ENCODE assay signal across 9 mouse cellular contexts in genomic region chr8:48776081-48776480, GRCm38 (mm10).
A peak's percentile ranks its signal among the peaks of the same experiment; 100 is the strongest.
DNase-seq lines count a peak whose midpoint lies in the region; ATAC-seq lines count a peak whose summit lies in the region.
"Had no signal": no experiment of that assay in that cellular context is flagged by ENCODE, and none has a peak within 500 bp of the region (broad histone marks: within the 10 kb centered on the region; RNA-seq: fewer than 3 reads in every experiment).

No protein-coding gene starts in this region.

- ATAC-seq in heart, embryonic 15.5 days (replicated peaks; ENCODE audit: insufficient number of reproducible peaks, insufficient read depth, low FRiP score, low read depth): no peak
- peak; percentile 82; the same call in 1 of the 2 replicates for ATAC-seq in midbrain, embryonic 15.5 days (replicated peaks)

- intact Hi-C loops in left cerebral cortex, postnatal 25 days (cut with DNase I): no loop called here

- H3K27me3 ChIP-seq in heart, embryonic 15.5 days: peaks cover 87% of the 10 kb centered on the region
- no peaks in the 10 kb centered on the region for H3K27me3 ChIP-seq in midbrain, embryonic 15.5 days (replicated peaks)

- H3K36me3 ChIP-seq in heart, embryonic 15.5 days: no peaks in the 10 kb centered on the region
- H3K36me3 ChIP-seq in midbrain, embryonic 15.5 days (replicated peaks): no peaks in the 10 kb centered on the region

- WGBS in heart, embryonic 15.5 days: 38% methylated on average over 9 of the region's 9 CpGs
- 26% methylated on average over 9 of the region's 9 CpGs for WGBS in midbrain, embryonic 15.5 days

- DNase-seq in heart, adult 8-10 months (ENCODE audit: low spot score): no peak
- peak; percentile 58 for DNase-seq in embryo, embryonic 10.5 days (ENCODE audit: low spot score)
- peak; percentile 35 for DNase-seq in forelimb bud, embryonic 11.5 days (ENCODE audit: low read depth, low spot score)
- no peak for DNase-seq in c-Kit-positive CD71-positive TER-119-positive erythroid progenitor cells, embryonic 14.5 days (ENCODE audit: low spot score)
- no peak for DNase-seq in layer of hippocampus, postnatal 10 days (ENCODE audit: low spot score in 2 of 2)
- no peak for DNase-seq in left cerebral cortex, postnatal 25 days (ENCODE audit: low spot score in 2 of 2)
- DNase-seq: lung, postnatal 14 days had no signal

- H3K4me2 ChIP-seq in heart, embryonic 15.5 days: peak overlapping the region; percentile 48
- H3K4me2 ChIP-seq in midbrain, embryonic 15.5 days: peak overlapping the region; percentile 42

- H3K9ac ChIP-seq in heart, embryonic 15.5 days: no peak overlapping the region
- H3K9ac ChIP-seq in midbrain, embryonic 15.5 days: no peak overlapping the region

- peak overlapping the region; percentile 13 for H3K4me3 ChIP-seq in heart, embryonic 15.5 days
- H3K4me3 ChIP-seq in midbrain, embryonic 15.5 days: peak overlapping the region; percentile 19

- H3K4me1 ChIP-seq in heart, embryonic 15.5 days (replicated peaks): peaks cover 8% of the 10 kb centered on the region
- peaks cover 13% of the 10 kb centered on the region for H3K4me1 ChIP-seq in midbrain, embryonic 15.5 days

- H3K27ac ChIP-seq in heart, embryonic 15.5 days: no peak overlapping the region
- H3K27ac ChIP-seq in midbrain, embryonic 15.5 days: no peak overlapping the region

- 0 out of 2 replicates have a peak, but pooled peaks cover 2% of the 10 kb centered on the region for H3K9me3 ChIP-seq in heart, embryonic 15.5 days (replicated peaks)
- H3K9me3 ChIP-seq in midbrain, embryonic 15.5 days: no peaks in the 10 kb centered on the region

Comparison
In these comparisons a context has a peak if more than half of its experiments do, and no peak if none do; other contexts are left out.
1. DNase-seq: peak in embryo, embryonic 10.5 days (single experiment) and forelimb bud, embryonic 11.5 days (single experiment); none in heart, adult 8-10 months (single experiment), c-Kit-positive CD71-positive TER-119-positive erythroid progenitor cells, embryonic 14.5 days (single experiment), layer of hippocampus, postnatal 10 days (0 of 2) and left cerebral cortex, postnatal 25 days (0 of 2).